Mouse (Mus musculus) T-cell, adult 2 months (primary cell): ENCODE measurements around the gene Baiap2l1.
A peak's percentile ranks its signal among the peaks of the same experiment; 100 is the strongest.

ENCODE experiments used
- DNase-seq: peaks from one replicate; pipeline ENCODE4 v3.0.0; 2022; ENCODE audit warnings: low spot score

Baiap2l1 gene

DNA sequence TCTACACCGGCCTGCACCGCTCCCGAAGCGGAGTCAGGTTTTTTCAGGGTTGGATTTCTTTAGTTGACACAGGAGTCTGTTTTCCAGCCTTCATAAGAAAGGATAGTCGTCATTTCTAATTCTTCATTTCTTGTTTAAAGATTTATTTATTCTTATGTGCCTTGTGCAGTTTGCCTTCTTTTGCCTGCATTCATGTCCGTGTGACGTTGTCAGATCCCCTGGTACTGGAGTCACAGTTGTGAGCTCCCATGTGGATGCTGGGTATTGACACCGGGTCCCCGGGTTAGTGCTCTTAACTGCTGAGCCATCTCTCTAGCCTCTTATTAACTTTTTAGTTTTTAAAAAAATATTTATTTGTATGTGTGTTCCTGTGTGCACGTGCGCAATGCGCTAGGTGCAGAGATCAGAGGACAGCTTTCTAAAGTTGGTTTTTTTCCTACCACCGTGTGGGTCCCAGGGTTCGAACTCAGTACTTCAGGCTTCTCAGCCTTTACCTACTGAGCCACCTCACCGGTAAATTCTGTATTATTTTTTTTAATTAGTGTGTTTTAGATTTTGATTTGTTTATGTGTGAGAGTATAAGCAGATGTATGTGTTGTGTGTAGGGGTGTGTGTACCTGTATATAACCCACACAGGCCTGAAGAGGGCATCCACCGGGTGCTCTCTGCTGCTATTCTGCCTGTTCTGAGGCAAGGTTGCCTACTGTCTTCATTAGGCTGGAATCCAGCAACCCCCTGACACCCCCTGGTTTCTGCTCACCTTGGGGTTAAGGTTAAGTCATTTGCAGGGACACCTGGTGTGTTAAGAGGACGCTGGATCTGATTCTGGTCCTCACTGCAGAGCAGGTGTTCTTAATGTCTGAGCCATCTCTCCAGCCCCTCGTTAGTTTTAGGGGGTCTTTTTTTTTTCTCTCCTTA lies 133.8 kb downstream of the Baiap2l1 start:
- peak; percentile 36 for DNase-seq

DNA sequence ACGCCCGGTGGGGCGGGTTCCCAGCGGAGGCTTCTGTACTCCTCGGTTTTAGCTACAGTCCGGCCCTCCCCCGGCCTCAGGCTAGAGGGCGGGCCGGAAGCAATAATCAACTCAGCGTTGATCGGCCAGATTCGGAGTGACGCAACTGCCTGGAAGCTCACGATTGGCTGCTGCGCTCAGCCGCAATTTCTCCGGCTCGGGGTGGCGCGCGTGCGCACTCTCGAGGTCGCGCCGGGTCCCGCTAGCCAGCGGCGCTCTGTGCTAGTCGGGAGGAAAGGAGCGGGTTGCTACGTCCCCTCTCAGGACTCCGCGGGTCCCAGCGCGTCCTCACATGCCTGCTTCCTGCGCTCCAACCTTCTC lies 134.4 kb downstream of the Baiap2l1 start, which contains the start of gene Tecpr1:
Tecpr1 (minus strand) TSS at position 113 of the 360 bp plus-strand sequence.
- peak; percentile 98 for DNase-seq

DNA sequence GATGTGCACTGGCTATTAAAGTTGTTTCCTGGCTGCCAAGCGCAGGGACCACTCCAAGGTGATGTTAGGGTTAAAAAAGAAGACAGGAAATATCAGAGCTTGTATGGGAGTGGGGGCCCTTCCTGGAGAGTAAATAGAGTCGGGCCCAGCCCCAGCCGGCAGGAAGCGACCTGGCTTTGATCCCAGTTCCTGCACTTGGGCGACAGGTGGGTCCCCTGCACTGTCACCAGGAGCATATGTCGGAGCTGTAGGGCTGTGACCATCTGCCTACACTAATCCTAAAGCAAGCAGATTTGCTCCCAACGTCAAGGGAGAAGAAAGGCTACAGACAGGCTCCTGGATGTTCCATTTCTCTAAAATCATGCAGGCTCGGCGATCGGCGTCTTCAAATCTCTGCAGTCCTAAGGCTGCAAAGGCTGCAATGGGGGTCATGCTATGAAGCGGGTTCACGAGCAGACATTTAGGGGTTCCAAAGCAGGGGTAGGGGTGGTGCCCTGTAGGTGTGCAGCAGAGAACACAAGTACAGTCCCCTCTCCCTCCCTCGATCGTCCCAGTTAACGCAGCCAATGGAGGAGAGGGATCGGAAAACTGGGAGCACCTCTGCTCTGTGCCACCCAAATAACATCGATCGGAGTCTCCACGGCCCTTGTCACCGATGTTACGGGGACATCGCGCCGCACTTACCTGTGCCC lies 135.0 kb downstream of the Baiap2l1 start:
- peak; percentile 74 for DNase-seq

DNA sequence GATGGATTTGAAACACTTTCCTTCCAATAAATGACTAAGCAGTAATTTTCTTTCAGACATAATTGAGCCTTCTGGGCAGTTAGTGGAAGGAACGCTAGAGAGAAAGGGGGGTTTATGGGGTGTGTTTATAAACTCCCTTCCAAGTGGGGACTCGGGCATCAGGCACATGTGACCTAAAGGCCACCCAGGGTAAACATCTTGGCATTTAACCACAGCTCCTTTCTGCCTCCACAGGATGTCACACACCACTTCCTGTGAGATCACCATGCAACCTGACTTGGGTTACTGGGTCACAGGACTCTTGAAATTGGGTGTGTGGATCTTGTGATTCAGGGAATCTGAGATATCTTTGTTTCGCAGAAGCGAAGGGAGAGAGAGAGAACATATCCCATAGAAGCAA lies 136.6 kb downstream of the Baiap2l1 start:
- peak; percentile 94 for DNase-seq

DNA sequence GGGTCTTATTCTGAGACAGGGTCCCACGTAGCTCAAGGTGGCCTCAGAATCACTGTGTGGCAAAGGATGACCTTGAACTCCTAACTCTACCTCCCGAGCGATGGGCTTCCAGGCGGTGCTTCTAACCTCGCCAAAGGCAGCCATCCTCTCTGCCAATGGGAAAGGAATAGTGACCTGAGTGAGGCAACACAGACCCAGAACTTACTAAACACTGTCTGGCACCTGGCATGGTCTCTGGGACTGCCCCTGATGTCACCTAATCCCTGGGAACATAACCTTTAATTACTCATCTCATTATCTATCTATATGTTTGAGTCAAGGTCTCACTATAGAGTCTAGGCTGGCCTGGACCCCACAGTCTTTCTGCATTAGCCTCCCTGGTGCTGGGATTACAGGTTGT lies 138.0 kb downstream of the Baiap2l1 start:
- DNase-seq: no peak

DNA sequence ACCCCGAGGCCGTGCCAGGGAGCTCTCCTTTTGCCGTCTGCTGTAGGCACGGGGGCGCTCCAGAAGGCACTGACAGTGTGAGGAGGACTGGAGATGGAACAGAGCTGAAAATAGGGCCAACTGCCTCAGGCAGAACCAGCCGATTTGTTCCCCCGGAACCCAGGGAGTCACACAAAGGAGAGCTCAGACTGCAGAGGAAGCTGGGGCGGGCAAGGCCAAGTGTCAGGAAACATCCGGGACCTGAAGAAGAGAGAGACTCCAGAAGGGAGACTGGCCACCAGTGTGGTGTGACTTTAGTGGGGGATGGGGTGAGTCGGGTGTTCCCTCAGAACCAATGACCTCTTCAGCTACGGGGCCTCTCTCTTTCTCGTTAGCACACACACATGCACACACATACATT lies 138.6 kb downstream of the Baiap2l1 start:
- no peak for DNase-seq

DNA sequence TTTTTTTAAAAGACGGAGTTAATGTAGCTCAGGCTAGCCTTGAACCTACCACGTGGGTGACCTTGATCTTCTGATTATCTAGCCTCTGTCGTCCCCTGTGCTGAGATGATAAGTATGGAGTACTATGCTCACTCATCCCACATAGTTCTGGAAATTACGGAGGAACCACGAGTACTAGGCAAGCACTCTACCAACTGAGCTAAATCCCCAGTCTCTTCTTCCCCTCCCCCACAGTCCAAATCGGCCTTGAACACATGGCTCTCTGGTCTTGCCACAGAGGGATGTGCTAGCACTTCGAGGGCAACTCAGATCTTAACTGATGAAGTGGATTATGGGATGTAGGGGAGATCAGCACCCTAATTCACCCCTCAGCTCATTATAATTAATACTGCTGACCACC lies 139.9 kb downstream of the Baiap2l1 start:
- no peak for DNase-seq

DNA sequence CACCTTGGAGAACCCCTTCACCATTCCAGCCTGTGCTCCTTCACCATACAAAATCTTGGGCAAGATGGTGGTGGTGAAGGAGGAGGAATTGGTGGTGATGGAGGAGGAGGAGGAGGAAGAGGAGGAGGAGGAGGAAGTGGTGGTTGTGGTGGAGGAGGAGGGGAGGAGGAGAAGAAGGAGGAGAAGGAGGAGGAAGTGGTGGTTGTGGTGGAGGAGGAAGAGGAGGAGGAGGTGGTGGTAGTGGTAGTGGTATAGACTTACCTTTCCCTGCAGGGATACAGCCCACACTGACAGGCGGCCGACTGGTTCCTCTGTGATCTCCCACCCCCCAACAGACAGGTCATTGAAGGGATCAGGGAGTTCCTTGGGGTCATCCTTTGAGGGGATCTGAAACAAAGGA lies 141.9 kb downstream of the Baiap2l1 start:
- DNase-seq: no peak
